In genomic region chr19:59170766-59171095, GRCm38 (mm10) we compare ENCODE assay signal across 16 mouse cellular contexts. TPM values are rescaled to one million over a fixed set of nuclear protein-coding genes. Genes with fewer than 3 reads are reported as not detected.
DNase-seq lines count a peak whose midpoint lies in the region; ATAC-seq and TF ChIP-seq lines count a peak whose summit lies in the region.
"Had no signal": no experiment of that assay in that cellular context is flagged by ENCODE, and none has a peak within 500 bp of the region (broad histone marks: within the 10 kb centered on the region; RNA-seq: fewer than 3 reads in every experiment).

No protein-coding gene starts in this region.

- no peak for DNase-seq in heart, adult 11 months
- DNase-seq in lung, postnatal 0 days (ENCODE audit: low spot score): no peak
- DNase-seq in lung, postnatal 10 days: no peak
- DNase-seq in forebrain, embryonic 11.5 days (ENCODE audit: low spot score): peak; percentile 78
- DNase-seq in adrenal gland, adult 2 months: no peak
- no peak for DNase-seq in cerebellum, postnatal 4 days (ENCODE audit: low spot score in 2 of 2)

- no peak for ATAC-seq in heart, embryonic 11.5 days (replicated peaks; ENCODE audit: insufficient number of reproducible peaks, low FRiP score, low TSS enrichment)
- no peak for ATAC-seq in lung, postnatal 0 days
- peak; percentile 60 for ATAC-seq in forebrain, embryonic 11.5 days (replicated peaks; ENCODE audit: low FRiP score)
- ATAC-seq in limb, embryonic 13.5 days (ENCODE audit: low FRiP score, low read depth): no peak

- peaks cover 24% of the 10 kb centered on the region for H3K4me1 ChIP-seq in heart, embryonic 11.5 days (ENCODE audit: control insufficient read depth, insufficient read depth, low read length)
- H3K4me1 ChIP-seq in lung, postnatal 0 days (ENCODE audit: insufficient read depth, low read depth, low read length): 0 out of 2 replicates have a peak, but pooled peaks cover 6% of the 10 kb centered on the region
- H3K4me1 ChIP-seq in forebrain, embryonic 11.5 days (replicated peaks; ENCODE audit: control insufficient read depth, insufficient read depth, low read length): peaks cover 16% of the 10 kb centered on the region
- peaks cover 32% of the 10 kb centered on the region for H3K4me1 ChIP-seq in limb, embryonic 13.5 days

- no peaks in the 10 kb centered on the region for H3K9me3 ChIP-seq in heart, embryonic 11.5 days (replicated peaks; ENCODE audit: control insufficient read depth, low read length)
- H3K9me3 ChIP-seq in lung, postnatal 0 days (ENCODE audit: low read length): no peaks in the 10 kb centered on the region
- no peaks in the 10 kb centered on the region for H3K9me3 ChIP-seq in forebrain, embryonic 11.5 days (ENCODE audit: control insufficient read depth, low read length)
- H3K9me3 ChIP-seq in limb, embryonic 13.5 days: no peaks in the 10 kb centered on the region
- H3K9me3 ChIP-seq: midbrain, embryonic 12.5 days had no signal

- WGBS in heart, embryonic 11.5 days (ENCODE audit: insufficient replicate concordance): 2% methylated on average over 6 of the region's 6 CpGs
- 6% methylated on average over 5 of the region's 6 CpGs for WGBS in lung, postnatal 0 days
- 0% methylated on average over 6 of the region's 6 CpGs for WGBS in forebrain, embryonic 11.5 days
- WGBS in limb, embryonic 13.5 days: 0% methylated on average over 6 of the region's 6 CpGs

- no peaks in the 10 kb centered on the region for H3K36me3 ChIP-seq in heart, embryonic 11.5 days (ENCODE audit: control insufficient read depth, insufficient read depth, low read length)
- H3K36me3 ChIP-seq in lung, postnatal 0 days (ENCODE audit: insufficient read depth, low read length): no peaks in the 10 kb centered on the region
- no peaks in the 10 kb centered on the region for H3K36me3 ChIP-seq in forebrain, embryonic 11.5 days (ENCODE audit: control insufficient read depth, insufficient read depth, low read length)
- H3K36me3 ChIP-seq in limb, embryonic 13.5 days: no peaks in the 10 kb centered on the region
- H3K36me3 ChIP-seq: midbrain, embryonic 12.5 days had no signal

- H3K9ac ChIP-seq in heart, embryonic 11.5 days (ENCODE audit: low read depth, low read length): no peak overlapping the region
- no peak overlapping the region for H3K9ac ChIP-seq in lung, postnatal 0 days (replicated peaks; ENCODE audit: low read depth)
- H3K9ac ChIP-seq in forebrain, embryonic 11.5 days (ENCODE audit: low read length): peak overlapping the region; percentile 91
- no peak overlapping the region for H3K9ac ChIP-seq in limb, embryonic 13.5 days
- H3K9ac ChIP-seq: midbrain, embryonic 12.5 days had no signal

- peaks cover 98% of the 10 kb centered on the region for H3K27me3 ChIP-seq in heart, embryonic 11.5 days (ENCODE audit: control insufficient read depth, insufficient read depth, low read length)
- peaks cover 87% of the 10 kb centered on the region for H3K27me3 ChIP-seq in lung, postnatal 0 days (replicated peaks; ENCODE audit: insufficient read depth, low read length)
- peaks cover 86% of the 10 kb centered on the region for H3K27me3 ChIP-seq in forebrain, embryonic 11.5 days (ENCODE audit: control insufficient read depth, insufficient read depth, low read length)
- peaks cover 98% of the 10 kb centered on the region for H3K27me3 ChIP-seq in limb, embryonic 13.5 days

- H3K4me2 ChIP-seq in heart, embryonic 11.5 days: peak overlapping the region; percentile 67; the same call in 1 of the 2 replicates
- no peak overlapping the region; the same call in 1 of the 2 replicates for H3K4me2 ChIP-seq in lung, postnatal 0 days (replicated peaks; ENCODE audit: low read depth, low read length)
- peak overlapping the region; percentile 63; the same call in 1 of the 2 replicates for H3K4me2 ChIP-seq in forebrain, embryonic 11.5 days (ENCODE audit: low read depth, low read length, severe bottlenecking)
- peak overlapping the region; percentile 41; the same call in 1 of the 2 replicates for H3K4me2 ChIP-seq in limb, embryonic 13.5 days (replicated peaks)

- no peak overlapping the region for H3K27ac ChIP-seq in heart, embryonic 11.5 days (ENCODE audit: low read depth, low read length)
- H3K27ac ChIP-seq in lung, postnatal 0 days (ENCODE audit: low read length): no peak overlapping the region
- peak overlapping the region; percentile 91 for H3K27ac ChIP-seq in forebrain, embryonic 11.5 days (ENCODE audit: low read depth, low read length)
- no peak overlapping the region for H3K27ac ChIP-seq in limb, embryonic 13.5 days
- H3K27ac ChIP-seq: left cerebral cortex, adult 2 months; midbrain, embryonic 12.5 days had no signal

- no peak for TF ChIP-seq CTCF in lung, postnatal 0 days (IDR thresholded peaks at IDR 0.05)

- no peak overlapping the region for H3K4me3 ChIP-seq in heart, embryonic 11.5 days (ENCODE audit: low read depth, low read length)
- peak overlapping the region; percentile 33; the same call in 1 of the 2 replicates for H3K4me3 ChIP-seq in lung, postnatal 0 days (ENCODE audit: low read depth, low read length)
- peak overlapping the region; percentile 52 for H3K4me3 ChIP-seq in forebrain, embryonic 11.5 days (ENCODE audit: low read depth, low read length)
- no peak overlapping the region for H3K4me3 ChIP-seq in limb, embryonic 13.5 days

- TF ChIP-seq EP300 in lung, postnatal 0 days (IDR thresholded peaks at IDR 0.05): no peak

RNA-seq across cellular contexts. Expression of gene Vax1, which starts 0.9 kb away (rescaled TPM):
- polyA plus RNA-seq in heart, embryonic 11.5 days (2014; fragmentation: Nextera tagmentation; extraction: Ambion mirVana): not detected in 2 replicates
- not detected in 2 replicates for polyA plus RNA-seq in lung, postnatal 0 days (2015; fragmentation: Nextera tagmentation; extraction: Ambion mirVana)
- polyA plus RNA-seq in forebrain, embryonic 11.5 days (2014; fragmentation: Nextera tagmentation; extraction: Ambion mirVana): 5.8 and 6.0 TPM in 2 replicates
- 0.14 TPM in 1 of 2 replicates, not detected in the other for polyA plus RNA-seq in limb, embryonic 13.5 days (2015; fragmentation: Nextera tagmentation; extraction: Ambion mirVana)
- not detected for total RNA-seq in adrenal gland, adult 2 months (2021)
- not detected in 2 replicates for polyA plus RNA-seq in adrenal gland, adult 2 months (2012; rRNA removed)
- total RNA-seq: adrenal gland, adult 18-20 months; liver, adult 2 months had no signal
- polyA plus RNA-seq: hindbrain, embryonic 11.5 days; liver, adult 2 months; lung, embryonic 16.5 days; neural tube, embryonic 14.5 days had no signal

RNA-seq across cellular contexts. Expression of gene Kcnk18, which starts 48.3 kb away (rescaled TPM):
- not detected in 2 replicates for polyA plus RNA-seq in heart, embryonic 11.5 days (2014; fragmentation: Nextera tagmentation; extraction: Ambion mirVana)
- polyA plus RNA-seq in lung, postnatal 0 days (2015; fragmentation: Nextera tagmentation; extraction: Ambion mirVana): not detected in 2 replicates
- not detected in 2 replicates for polyA plus RNA-seq in forebrain, embryonic 11.5 days (2014; fragmentation: Nextera tagmentation; extraction: Ambion mirVana)
- polyA plus RNA-seq in limb, embryonic 13.5 days (2015; fragmentation: Nextera tagmentation; extraction: Ambion mirVana): 0.04 TPM in 1 of 2 replicates, not detected in the other
- total RNA-seq in adrenal gland, adult 2 months (2021): not detected
- not detected in 2 replicates for polyA plus RNA-seq in adrenal gland, adult 2 months (2012; rRNA removed)
- total RNA-seq: adrenal gland, adult 18-20 months; layer of hippocampus, adult 18-20 months; left cerebral cortex, adult 2 months; liver, adult 2 months had no signal
- polyA plus RNA-seq: hindbrain, embryonic 11.5 days; liver, adult 2 months; lung, embryonic 16.5 days; midbrain, embryonic 12.5 days; neural tube, embryonic 14.5 days had no signal

Comparison
In these comparisons a context has a peak if more than half of its experiments do, and no peak if none do; other contexts are left out.
1. H3K4me3 ChIP-seq: peak in lung, postnatal 0 days (single experiment) and forebrain, embryonic 11.5 days (single experiment); none in heart, embryonic 11.5 days (single experiment) and limb, embryonic 13.5 days (single experiment).